Mouse (Mus musculus) liver, embryonic 14.5 days (tissue): ENCODE results near the gene Eya2.

ENCODE experiments used
- CTCF ChIP-seq: IDR thresholded peaks from 2 replicates; pipeline ENCODE4 v1.5.1; 2016; ENCODE audit warnings: antibody characterized with exemption, low read depth, control low read depth
- EP300 ChIP-seq: IDR thresholded peaks from 2 replicates; pipeline ENCODE4 v1.6.1; 2016; ENCODE audit warnings: antibody characterized with exemption, low read depth

DNA sequence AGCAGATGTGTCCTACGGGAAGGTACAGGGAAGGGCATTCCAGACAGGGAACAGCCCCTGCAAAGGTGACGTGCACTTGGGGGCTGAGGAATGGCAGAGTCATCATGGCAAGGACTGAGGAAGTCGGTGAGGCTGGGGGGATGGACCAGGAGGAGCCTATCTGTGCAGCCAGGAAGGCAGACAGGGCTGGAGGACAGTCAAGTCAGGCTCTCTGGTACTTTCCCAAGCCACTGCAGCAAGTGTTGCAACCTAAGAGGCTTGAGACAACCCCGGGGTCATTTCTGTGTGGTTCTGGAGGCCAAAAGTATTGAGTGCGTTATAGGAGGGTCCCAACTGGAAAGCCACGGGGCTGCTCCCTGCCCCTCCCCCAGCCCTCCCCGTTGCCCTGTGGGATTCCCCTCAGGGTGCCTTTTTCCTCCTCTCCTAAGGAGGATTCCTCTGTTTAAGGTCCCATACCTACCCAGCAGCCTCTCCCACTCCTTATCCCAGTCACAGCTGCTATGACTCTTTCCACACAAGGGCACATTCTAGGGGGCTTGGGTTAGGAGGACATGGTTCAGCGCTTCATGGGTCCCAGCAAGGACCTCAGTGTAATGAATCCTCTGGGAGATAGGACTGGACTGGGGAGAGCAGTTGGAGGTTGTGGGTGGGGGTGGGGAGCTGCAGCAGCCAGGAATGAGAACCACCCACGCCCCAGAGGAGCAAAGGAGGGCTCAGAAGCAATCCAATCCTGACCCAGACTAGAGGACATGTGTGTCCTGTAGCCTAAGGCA is 108.4 kb downstream of the Eya2 start:
- no peak for TF ChIP-seq EP300
- TF ChIP-seq CTCF = no peak
